ENCODE assay signal across 16 mouse cellular contexts in genomic region chr17:17492116-17492515, GRCm38 (mm10).
A peak's percentile ranks its signal among the peaks of the same experiment; 100 is the strongest.
DNase-seq lines count a peak whose midpoint lies in the region; ATAC-seq and TF ChIP-seq lines count a peak whose summit lies in the region.
"Had no signal": no experiment of that assay in that cellular context is flagged by ENCODE, and none has a peak within 500 bp of the region (broad histone marks: within the 10 kb centered on the region; RNA-seq: fewer than 3 reads in every experiment).

No protein-coding gene starts in this region.

- peak overlapping the region; percentile 73; the same call in 1 of the 2 replicates for H3K27ac ChIP-seq in kidney, embryonic 14.5 days (ENCODE audit: low read depth, low read length)
- peak overlapping the region; percentile 88 for H3K27ac ChIP-seq in limb, embryonic 10.5 days
- H3K27ac ChIP-seq in stomach, postnatal 0 days (replicated peaks), result no peak overlapping the region

- no peak for TF ChIP-seq CTCF in stomach, postnatal 0 days (IDR thresholded peaks at IDR 0.05; ENCODE audit: low read depth)

- peaks cover 10% of the 10 kb centered on the region; the same call in 1 of the 2 replicates for H3K4me1 ChIP-seq in kidney, embryonic 14.5 days (ENCODE audit: control insufficient read depth, insufficient read depth, low read length)
- H3K4me1 ChIP-seq in limb, embryonic 10.5 days, result peaks cover 48% of the 10 kb centered on the region
- no peaks in the 10 kb centered on the region for H3K4me1 ChIP-seq in stomach, postnatal 0 days (replicated peaks; ENCODE audit: control insufficient read depth, insufficient read depth)

- no peak overlapping the region for H3K4me3 ChIP-seq in kidney, embryonic 14.5 days (ENCODE audit: low read length)
- peak overlapping the region; percentile 41 for H3K4me3 ChIP-seq in limb, embryonic 10.5 days
- no peak overlapping the region for H3K4me3 ChIP-seq in stomach, postnatal 0 days (ENCODE audit: low read depth, low read length)

- no peak overlapping the region for H3K4me2 ChIP-seq in kidney, embryonic 14.5 days (replicated peaks; ENCODE audit: low read depth, low read length)
- H3K4me2 ChIP-seq in stomach, postnatal 0 days (replicated peaks; ENCODE audit: low read depth), result no peak overlapping the region

- no peaks in the 10 kb centered on the region for H3K9me3 ChIP-seq in kidney, embryonic 14.5 days (ENCODE audit: control insufficient read depth, low read length)
- H3K9me3 ChIP-seq in limb, embryonic 10.5 days (replicated peaks), result no peaks in the 10 kb centered on the region
- H3K9me3 ChIP-seq in stomach, postnatal 0 days (ENCODE audit: control insufficient read depth, low read length), result no peaks in the 10 kb centered on the region

- DNase-seq in kidney, adult 9 months, result no peak
- DNase-seq in ES-CJ7 (ENCODE audit: low read depth, low spot score) (peak; percentile 49), ZHBTc4 (ENCODE audit: low read depth, low spot score) (peak; percentile 64)
- peak; percentile 39 for DNase-seq in limb, embryonic 10.5 days (ENCODE audit: low spot score)
- DNase-seq in stomach, postnatal 0 days (ENCODE audit: low spot score), result no peak
- no peak for DNase-seq in lung, postnatal 10 days
- DNase-seq: cerebellum, adult 2 months; cerebellum, postnatal 36 days; layer of hippocampus, postnatal 36 days; liver; lung, adult 18-20 months; lung, postnatal 36 days; right cerebral cortex, postnatal 14 days; spleen, adult 18-20 months had no signal

- TF ChIP-seq EP300 in stomach, postnatal 0 days (optimal IDR thresholded peaks at IDR 0.05), result no peak

- H3K27me3 ChIP-seq in kidney, embryonic 14.5 days (ENCODE audit: control insufficient read depth, insufficient read depth, low read length), result no peaks in the 10 kb centered on the region
- no peaks in the 10 kb centered on the region for H3K27me3 ChIP-seq in limb, embryonic 10.5 days (ENCODE audit: low read depth, poor library complexity, severe bottlenecking)
- no peaks in the 10 kb centered on the region for H3K27me3 ChIP-seq in stomach, postnatal 0 days (ENCODE audit: control insufficient read depth, insufficient read depth, low read length)

- no peaks in the 10 kb centered on the region for H3K36me3 ChIP-seq in kidney, embryonic 14.5 days (ENCODE audit: control insufficient read depth, insufficient read depth, low read length)
- H3K36me3 ChIP-seq in limb, embryonic 10.5 days, result peaks cover 12% of the 10 kb centered on the region
- H3K36me3 ChIP-seq in stomach, postnatal 0 days (ENCODE audit: control insufficient read depth, insufficient read depth, low read length), result no peaks in the 10 kb centered on the region

- 68% methylated on average over 8 of the region's 8 CpGs for WGBS in kidney, embryonic 14.5 days
- WGBS in limb, embryonic 10.5 days, result 74% methylated on average over 8 of the region's 8 CpGs
- WGBS in stomach, postnatal 0 days, result 73% methylated on average over 8 of the region's 8 CpGs

- ATAC-seq in kidney, embryonic 14.5 days (ENCODE audit: low FRiP score, low TSS enrichment), result no peak
- no peak for ATAC-seq in stomach, postnatal 0 days (ENCODE audit: low FRiP score, low TSS enrichment)
- ATAC-seq: forebrain, embryonic 16.5 days had no signal

- no peak overlapping the region for H3K9ac ChIP-seq in kidney, embryonic 14.5 days (ENCODE audit: low read depth, low read length)
- H3K9ac ChIP-seq in stomach, postnatal 0 days (ENCODE audit: low read length), result no peak overlapping the region

Comparison
In these comparisons a context has a peak if more than half of its experiments do, and no peak if none do; other contexts are left out.
1. DNase-seq: peak in ES-CJ7 (single experiment), ZHBTc4 (single experiment) and limb, embryonic 10.5 days (single experiment); none in kidney, adult 9 months (single experiment), stomach, postnatal 0 days (single experiment) and lung, postnatal 10 days (single experiment).